Mouse (Mus musculus): ENCODE measurements around the gene Rnf222.
A peak's percentile ranks its signal among the peaks of the same experiment; 100 is the strongest.

Gene Rnf222

GRCm38 (mm10) chr11:68890625-68891024, 2.3 kb downstream of the Rnf222 start:
- peak in 1 of 2 experiments; percentile 45 for DNase-seq

- no peak for DNase-seq
Measured at GRCm38 (mm10) chr11:68891823-68892222, 3.5 kb downstream of the Rnf222 start.

GRCm38 (mm10) chr11:68892233-68892832, 4.0 kb downstream of the Rnf222 start:
- peak; percentile 23 to 59 for DNase-seq

GRCm38 (mm10) chr11:68893911-68894464, 5.6 kb downstream of the Rnf222 start:
- DNase-seq = no peak

GRCm38 (mm10) chr11:68896247-68896646, 7.9 kb downstream of the Rnf222 start:
- no peak for DNase-seq

GRCm38 (mm10) chr11:68897120-68897519, 8.8 kb downstream of the Rnf222 start:
- peak; percentile 59 to 64 for DNase-seq

- no peak for DNase-seq
Measured at GRCm38 (mm10) chr11:68897838-68898237, 9.5 kb downstream of the Rnf222 start.

- no peak for DNase-seq
Measured at GRCm38 (mm10) chr11:68898790-68899189, 10.4 kb downstream of the Rnf222 start.

- DNase-seq = no peak
Measured at GRCm38 (mm10) chr11:68899815-68900214, 11.5 kb downstream of the Rnf222 start.

GRCm38 (mm10) chr11:68900519-68901350, 12.4 kb downstream of the Rnf222 start:
- no peak for DNase-seq

- DNase-seq = peak; percentile 99
Measured at GRCm38 (mm10) chr11:68901351-68902046, 13.1 kb downstream of the Rnf222 start, which contains the start of gene Rpl26. Gene Rpl26 (plus strand): TSS chr11:68901583.

- no peak for DNase-seq
Measured at GRCm38 (mm10) chr11:68902047-68902364, 13.7 kb downstream of the Rnf222 start.

- DNase-seq = no peak
Measured at GRCm38 (mm10) chr11:68902367-68902766, 14.0 kb downstream of the Rnf222 start.

GRCm38 (mm10) chr11:68902823-68903222, 14.5 kb downstream of the Rnf222 start:
- DNase-seq = no peak

GRCm38 (mm10) chr11:68903775-68904174, 15.4 kb downstream of the Rnf222 start:
- DNase-seq = no peak

- DNase-seq = peak; percentile 76 to 93
Measured at GRCm38 (mm10) chr11:68904375-68905137, 16.2 kb downstream of the Rnf222 start.

- DNase-seq = no peak
Measured at GRCm38 (mm10) chr11:68905138-68905531, 16.8 kb downstream of the Rnf222 start.

- no peak for DNase-seq
Measured at GRCm38 (mm10) chr11:68905665-68906460, 17.5 kb downstream of the Rnf222 start.

- peak; percentile 50 to 54 for DNase-seq
Measured at GRCm38 (mm10) chr11:68906461-68906790, 18.1 kb downstream of the Rnf222 start.

- DNase-seq = no peak
Measured at GRCm38 (mm10) chr11:68907251-68907650, 18.9 kb downstream of the Rnf222 start.

GRCm38 (mm10) chr11:68908846-68909503, 20.6 kb downstream of the Rnf222 start:
- DNase-seq = peak; percentile 30 to 62

Measured in kidney, postnatal 25 days (tissue).